Mouse (Mus musculus): ENCODE data around the gene Aggf1.

GRCm38 (mm10) chr13:95378696-95379095, 3.5 kb upstream of the Aggf1 start:
- TF ChIP-seq CTCF (IDR thresholded peaks at IDR 0.05; ENCODE audit: insufficient read depth, low read depth, low read length) (no peak), POLR2A (IDR thresholded peaks at IDR 0.05; ENCODE audit: insufficient read depth, low read depth, low read length) (no peak)

Data from olfactory bulb, adult 2 months (tissue).